24 mouse cellular contexts compared by ENCODE assay signal in genomic region chr17:85405161-85405560, GRCm38 (mm10).
A peak's percentile ranks its signal among the peaks of the same experiment; 100 is the strongest.
DNase-seq lines count a peak whose midpoint lies in the region; ATAC-seq and TF ChIP-seq lines count a peak whose summit lies in the region.
"Had no signal": no experiment of that assay in that cellular context is flagged by ENCODE, and none has a peak within 500 bp of the region (broad histone marks: within the 10 kb centered on the region; RNA-seq: fewer than 3 reads in every experiment).

No protein-coding gene starts in this region.

- no peak overlapping the region for H3K4me2 ChIP-seq in heart, embryonic 14.5 days (ENCODE audit: low read length)
- no peak overlapping the region for H3K4me2 ChIP-seq in intestine, embryonic 14.5 days (ENCODE audit: low read length)
- H3K4me2 ChIP-seq in intestine, postnatal 0 days (replicated peaks; ENCODE audit: low read depth), result no peak overlapping the region
- H3K4me2 ChIP-seq: embryonic facial prominence, embryonic 12.5 days; forebrain, embryonic 13.5 days; forebrain, embryonic 15.5 days had no signal

- no peaks in the 10 kb centered on the region for H3K9me3 ChIP-seq in heart, embryonic 14.5 days (ENCODE audit: control insufficient read depth, low read length)
- H3K9me3 ChIP-seq in intestine, embryonic 14.5 days (ENCODE audit: control insufficient read depth, low read length), result no peaks in the 10 kb centered on the region
- no peaks in the 10 kb centered on the region for H3K9me3 ChIP-seq in intestine, postnatal 0 days (ENCODE audit: control insufficient read depth)
- H3K9me3 ChIP-seq: embryonic facial prominence, embryonic 10.5 days; embryonic facial prominence, embryonic 12.5 days; forebrain, embryonic 13.5 days; forebrain, embryonic 15.5 days had no signal

- H3K27me3 ChIP-seq in heart, embryonic 14.5 days (ENCODE audit: control insufficient read depth, insufficient read depth, low read length), result no peaks in the 10 kb centered on the region
- H3K27me3 ChIP-seq in intestine, embryonic 14.5 days (replicated peaks; ENCODE audit: control insufficient read depth, insufficient read depth, low read length), result no peaks in the 10 kb centered on the region
- H3K27me3 ChIP-seq in intestine, postnatal 0 days (replicated peaks; ENCODE audit: control insufficient read depth, insufficient read depth, low read length), result no peaks in the 10 kb centered on the region
- H3K27me3 ChIP-seq: CH12.LX; embryonic facial prominence, embryonic 12.5 days; forebrain, embryonic 15.5 days; Patski had no signal

- no peak overlapping the region for H3K9ac ChIP-seq in heart, embryonic 14.5 days (ENCODE audit: low read length)
- no peak overlapping the region for H3K9ac ChIP-seq in intestine, embryonic 14.5 days (ENCODE audit: low read length)
- H3K9ac ChIP-seq in intestine, postnatal 0 days (ENCODE audit: low read depth, low read length), result no peak overlapping the region
- H3K9ac ChIP-seq: embryonic facial prominence, embryonic 12.5 days; forebrain, embryonic 13.5 days; forebrain, embryonic 15.5 days had no signal

- ATAC-seq in heart, embryonic 14.5 days (ENCODE audit: insufficient number of reproducible peaks, insufficient read depth, low FRiP score, low read depth), result no peak
- no peak for ATAC-seq in intestine, embryonic 14.5 days (replicated peaks; ENCODE audit: low FRiP score, low TSS enrichment, low read depth)
- ATAC-seq in intestine, postnatal 0 days, result no peak
- ATAC-seq: activated CD4-positive, CD25-positive, alpha-beta regulatory T cell, adult 4 months; CD4-positive, CD25-positive, alpha-beta regulatory T cell, adult 4 months; forebrain, embryonic 13.5 days; forebrain, embryonic 15.5 days; Patski had no signal

- H3K36me3 ChIP-seq in heart, embryonic 14.5 days (ENCODE audit: control insufficient read depth, insufficient read depth, low read length), result no peaks in the 10 kb centered on the region
- no peaks in the 10 kb centered on the region for H3K36me3 ChIP-seq in intestine, embryonic 14.5 days (ENCODE audit: control insufficient read depth, insufficient read depth, low read length)
- no peaks in the 10 kb centered on the region for H3K36me3 ChIP-seq in intestine, postnatal 0 days (ENCODE audit: control insufficient read depth, insufficient read depth)
- H3K36me3 ChIP-seq: embryonic facial prominence, embryonic 10.5 days; embryonic facial prominence, embryonic 12.5 days; forebrain, embryonic 15.5 days; G1E had no signal

- H3K4me1 ChIP-seq in heart, embryonic 14.5 days (ENCODE audit: control insufficient read depth in 2 of 2, insufficient read depth in 2 of 2, low read length in 2 of 2), result peaks cover 13 to 16% of the 10 kb centered on the region in 2 experiments; a peak in 3 of 4 replicates
- H3K4me1 ChIP-seq in intestine, embryonic 14.5 days (replicated peaks; ENCODE audit: control insufficient read depth, insufficient read depth, low read length), result no peaks in the 10 kb centered on the region
- H3K4me1 ChIP-seq in intestine, postnatal 0 days (replicated peaks; ENCODE audit: control insufficient read depth, insufficient read depth, low read length), result no peaks in the 10 kb centered on the region
- H3K4me1 ChIP-seq: embryonic facial prominence, embryonic 12.5 days had no signal

- intact Hi-C loops in heart, postnatal 10 days (cut with DNase I), result no loop called here
- intact Hi-C loops in heart, postnatal 36 days (cut with DNase I), result no loop called here

- WGBS in heart, embryonic 14.5 days, result 89% methylated on average over 5 of the region's 5 CpGs
- WGBS in intestine, embryonic 14.5 days, result 85% methylated on average over 5 of the region's 5 CpGs
- 80% methylated on average over 5 of the region's 5 CpGs for WGBS in intestine, postnatal 0 days

- H3K27ac ChIP-seq in heart, embryonic 14.5 days (replicated peaks in 1 of 2; ENCODE audit: control insufficient read depth in 1 of 2, insufficient read depth in 1 of 2, low read depth in 2 of 2, low read length in 2 of 2), result peak overlapping the region; percentile 5 to 46; a peak in 1 of 4 replicates
- H3K27ac ChIP-seq in intestine, embryonic 14.5 days (ENCODE audit: low read depth), result no peak overlapping the region
- H3K27ac ChIP-seq in intestine, postnatal 0 days (ENCODE audit: low read depth, low read length), result no peak overlapping the region
- H3K27ac ChIP-seq: embryonic facial prominence, embryonic 10.5 days; embryonic facial prominence, embryonic 12.5 days; forebrain, embryonic 13.5 days; forebrain, embryonic 15.5 days had no signal

- peak; percentile 80 for DNase-seq in heart, adult 11 months
- no peak for DNase-seq in heart, postnatal 10 days
- DNase-seq in heart, postnatal 36 days, result no peak
- DNase-seq in intestine, embryonic 14.5 days (ENCODE audit: low spot score), result peak; percentile 41
- DNase-seq: adrenal gland, adult 8-10 months; adrenal gland, postnatal 14 days; adrenal gland, postnatal 36 days; B cell, adult 2 months; cerebellum, adult 11-12 months; cerebellum, adult 2 months; cerebellum, adult 9-10 months; cerebellum, postnatal 10 days; cerebellum, postnatal 25 days had no signal

- no peak overlapping the region for H3K4me3 ChIP-seq in heart, embryonic 14.5 days (ENCODE audit: control insufficient read depth in 1 of 2, insufficient read depth in 1 of 2, low read depth in 1 of 2, low read length in 2 of 2)
- no peak overlapping the region for H3K4me3 ChIP-seq in intestine, embryonic 14.5 days (ENCODE audit: low read depth, low read length)
- no peak overlapping the region for H3K4me3 ChIP-seq in intestine, postnatal 0 days (ENCODE audit: low read depth, low read length)
- H3K4me3 ChIP-seq: embryonic facial prominence, embryonic 10.5 days; embryonic facial prominence, embryonic 12.5 days; forebrain, embryonic 13.5 days; forebrain, embryonic 15.5 days had no signal

- no peak for TF ChIP-seq CTCF in intestine, postnatal 0 days (IDR thresholded peaks at IDR 0.05; ENCODE audit: low read depth)

Comparison
In these comparisons a context has a peak if more than half of its experiments do, and no peak if none do; other contexts are left out.
1. DNase-seq: peak in heart, adult 11 months (single experiment) and intestine, embryonic 14.5 days (single experiment); none in heart, postnatal 10 days (0 of 2) and heart, postnatal 36 days (0 of 2).
2. H3K27ac ChIP-seq: peak in heart, embryonic 14.5 days (2 of 2); none in intestine, embryonic 14.5 days (single experiment) and intestine, postnatal 0 days (single experiment).